Mouse (Mus musculus): ENCODE data around the gene Pnpla5.

DNA sequence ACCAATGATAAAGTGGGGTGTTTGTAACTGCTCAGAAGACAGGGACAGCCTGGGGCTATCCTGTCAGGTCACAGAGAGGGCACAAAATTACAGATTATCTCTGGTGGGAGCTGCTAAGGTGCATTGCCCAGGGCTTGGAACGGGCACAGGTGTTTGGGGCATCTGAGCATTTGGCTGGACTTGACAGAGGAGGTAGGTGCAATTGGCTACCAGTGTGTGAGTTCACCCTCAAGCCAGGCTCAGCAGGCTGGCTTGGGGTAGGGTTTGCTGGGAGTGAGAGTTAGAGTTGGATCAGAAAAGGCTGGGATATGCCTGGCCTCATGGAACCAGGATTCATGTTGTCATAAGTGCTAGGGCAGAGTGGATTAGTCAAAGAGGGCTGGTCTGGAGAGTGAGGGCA, 46.5 kb upstream of the Pnpla5 start:
- TF ChIP-seq POLR2A (IDR thresholded peaks at IDR 0.05; ENCODE audit: borderline replicate concordance, low read depth, low read length) (no peak), CTCF (IDR thresholded peaks at IDR 0.05; ENCODE audit: low read depth, low read length) (no peak)

Measured in bone marrow macrophage, adult 2 months (primary cell).